In genomic region chr11:50269163-50269562, GRCm38 (mm10) we compare ENCODE assay signal across 8 mouse cellular contexts. TPM values are rescaled to one million over a fixed set of nuclear protein-coding genes. Genes with fewer than 3 reads are reported as not detected.
A peak's percentile ranks its signal among the peaks of the same experiment; 100 is the strongest.
DNase-seq lines count a peak whose midpoint lies in the region; ATAC-seq lines count a peak whose summit lies in the region.

No protein-coding gene starts in this region.

- no peak overlapping the region for H3K27ac ChIP-seq in kidney, embryonic 16.5 days (ENCODE audit: low read length)

- no peak overlapping the region for H3K4me3 ChIP-seq in kidney, embryonic 16.5 days (ENCODE audit: low read length)

- no peak overlapping the region for H3K4me2 ChIP-seq in kidney, embryonic 16.5 days (replicated peaks; ENCODE audit: low read depth, low read length)

- H3K9ac ChIP-seq in kidney, embryonic 16.5 days (replicated peaks; ENCODE audit: low read length): no peak overlapping the region

- DNase-seq in adrenal gland, postnatal 14 days: peak; percentile 59
- no peak for DNase-seq in adrenal gland, postnatal 4 days (ENCODE audit: low spot score in 2 of 2)
- DNase-seq in kidney, postnatal 10 days: peak; percentile 54
- DNase-seq in R1 (ENCODE audit: low read depth, low spot score): peak; percentile 58
- no peak for DNase-seq in layer of hippocampus, postnatal 25 days (ENCODE audit: extremely low spot score in 1 of 2, low spot score in 1 of 2)
- DNase-seq in cerebellum, postnatal 25 days: no peak

- H3K4me1 ChIP-seq in kidney, embryonic 16.5 days (ENCODE audit: insufficient read depth, low read length): no peaks in the 10 kb centered on the region

- H3K27me3 ChIP-seq in kidney, embryonic 16.5 days (ENCODE audit: insufficient read depth, low read length): no peaks in the 10 kb centered on the region

- H3K36me3 ChIP-seq in kidney, embryonic 16.5 days (ENCODE audit: insufficient read depth, low read length): peaks cover 29% of the 10 kb centered on the region

- 89% methylated on average over 2 of the region's 2 CpGs for WGBS in kidney, embryonic 16.5 days

- ATAC-seq in kidney, embryonic 16.5 days (ENCODE audit: low FRiP score, low TSS enrichment): no peak
- ATAC-seq in megakaryocyte-erythroid progenitor cell, adult 5-6 weeks (replicated peaks; ENCODE audit: low FRiP score, low TSS enrichment, poor library complexity, severe bottlenecking): 0 out of 2 replicates have a peak, but pooled peaks have one; percentile 56

- H3K9me3 ChIP-seq in kidney, embryonic 16.5 days (ENCODE audit: low read length): no peaks in the 10 kb centered on the region

RNA-seq across cellular contexts. Expression of gene Maml1, which starts 22.9 kb away (rescaled TPM):
- total RNA-seq in adrenal gland, postnatal 14 days (2021): 24.0 and 25.1 TPM in 2 replicates
- 10 to 100 TPM; 34.4 to 36.7 TPM for total RNA-seq in adrenal gland, postnatal 4 days (2021)
- 5.2 and 6.3 TPM in 2 replicates for polyA plus RNA-seq in kidney, embryonic 16.5 days (2015; fragmentation: Nextera tagmentation; extraction: Ambion mirVana)
- total RNA-seq in megakaryocyte-erythroid progenitor cell, adult 5-6 weeks (2014; fragmentation: Nextera tagmentation): 9.6 and 9.7 TPM in 2 replicates
- 2.9 and 3.5 TPM in 2 replicates for total RNA-seq in megakaryocyte-erythroid progenitor cell, adult 5-6 weeks (2017)
- 10 to 100 TPM; 10.4 to 11.6 TPM for total RNA-seq in layer of hippocampus, postnatal 25 days (2021)

RNA-seq across cellular contexts. Expression of gene Ltc4s, which starts 30.7 kb away (rescaled TPM):
- total RNA-seq in adrenal gland, postnatal 14 days (2021): 10.4 and 11.3 TPM in 2 replicates
- total RNA-seq in adrenal gland, postnatal 4 days (2021): 1 to 10 TPM; 4.4 to 6.0 TPM
- polyA plus RNA-seq in kidney, embryonic 16.5 days (2015; fragmentation: Nextera tagmentation; extraction: Ambion mirVana): 2.5 and 2.8 TPM in 2 replicates
- total RNA-seq in megakaryocyte-erythroid progenitor cell, adult 5-6 weeks (2014; fragmentation: Nextera tagmentation): 3.1 and 3.4 TPM in 2 replicates
- 12.7 TPM in 1 of 2 replicates, not detected in the other for total RNA-seq in megakaryocyte-erythroid progenitor cell, adult 5-6 weeks (2017)
- total RNA-seq in layer of hippocampus, postnatal 25 days (2021): 10 to 100 TPM in 1 of 2 experiments, 1 to 10 TPM in 1; 8.8 to 11.2 TPM

RNA-seq across cellular contexts. Expression of gene Canx, which starts 56.3 kb away (rescaled TPM):
- total RNA-seq in adrenal gland, postnatal 14 days (2021): 347 and 361 TPM in 2 replicates
- 100 to 1,000 TPM; 444 to 454 TPM for total RNA-seq in adrenal gland, postnatal 4 days (2021)
- 393 and 397 TPM in 2 replicates for polyA plus RNA-seq in kidney, embryonic 16.5 days (2015; fragmentation: Nextera tagmentation; extraction: Ambion mirVana)
- total RNA-seq in megakaryocyte-erythroid progenitor cell, adult 5-6 weeks (2014; fragmentation: Nextera tagmentation): 331 and 366 TPM in 2 replicates
- 1,306 and 1,380 TPM in 2 replicates for total RNA-seq in megakaryocyte-erythroid progenitor cell, adult 5-6 weeks (2017)
- total RNA-seq in layer of hippocampus, postnatal 25 days (2021): 100 to 1,000 TPM; 390 to 437 TPM

RNA-seq across cellular contexts. Expression of gene Mgat4b, which starts 58.5 kb away (rescaled TPM):
- total RNA-seq in adrenal gland, postnatal 14 days (2021): 103 and 113 TPM in 2 replicates
- 100 to 1,000 TPM; 159 to 178 TPM for total RNA-seq in adrenal gland, postnatal 4 days (2021)
- polyA plus RNA-seq in kidney, embryonic 16.5 days (2015; fragmentation: Nextera tagmentation; extraction: Ambion mirVana): 9.8 and 11.9 TPM in 2 replicates
- total RNA-seq in megakaryocyte-erythroid progenitor cell, adult 5-6 weeks (2014; fragmentation: Nextera tagmentation): 27.8 and 40.6 TPM in 2 replicates
- 11.1 and 14.5 TPM in 2 replicates for total RNA-seq in megakaryocyte-erythroid progenitor cell, adult 5-6 weeks (2017)
- 100 to 1,000 TPM; 108 to 113 TPM for total RNA-seq in layer of hippocampus, postnatal 25 days (2021)

RNA-seq across cellular contexts. Expression of gene Sqstm1, which starts 58.5 kb away (rescaled TPM):
- total RNA-seq in adrenal gland, postnatal 14 days (2021): 356 and 366 TPM in 2 replicates
- 100 to 1,000 TPM; 502 to 551 TPM for total RNA-seq in adrenal gland, postnatal 4 days (2021)
- polyA plus RNA-seq in kidney, embryonic 16.5 days (2015; fragmentation: Nextera tagmentation; extraction: Ambion mirVana): 298 and 338 TPM in 2 replicates
- total RNA-seq in megakaryocyte-erythroid progenitor cell, adult 5-6 weeks (2014; fragmentation: Nextera tagmentation): 69.3 and 129 TPM in 2 replicates
- 339 and 435 TPM in 2 replicates for total RNA-seq in megakaryocyte-erythroid progenitor cell, adult 5-6 weeks (2017)
- 100 to 1,000 TPM; 421 to 453 TPM for total RNA-seq in layer of hippocampus, postnatal 25 days (2021)

Comparison
In these comparisons a context has a peak if more than half of its experiments do, and no peak if none do; other contexts are left out.
1. DNase-seq: peak in adrenal gland, postnatal 14 days (single experiment), kidney, postnatal 10 days (single experiment) and R1 (single experiment); none in adrenal gland, postnatal 4 days (0 of 2), layer of hippocampus, postnatal 25 days (0 of 2) and cerebellum, postnatal 25 days (0 of 2).